Mouse (Mus musculus): ENCODE results near the gene AY761184.
"Not testable (repeated sequence)": the region's sequence is repeated elsewhere in the genome, so short reads cannot be mapped to it uniquely, and the experiment has no call there.

The AY761184 gene

DNA sequence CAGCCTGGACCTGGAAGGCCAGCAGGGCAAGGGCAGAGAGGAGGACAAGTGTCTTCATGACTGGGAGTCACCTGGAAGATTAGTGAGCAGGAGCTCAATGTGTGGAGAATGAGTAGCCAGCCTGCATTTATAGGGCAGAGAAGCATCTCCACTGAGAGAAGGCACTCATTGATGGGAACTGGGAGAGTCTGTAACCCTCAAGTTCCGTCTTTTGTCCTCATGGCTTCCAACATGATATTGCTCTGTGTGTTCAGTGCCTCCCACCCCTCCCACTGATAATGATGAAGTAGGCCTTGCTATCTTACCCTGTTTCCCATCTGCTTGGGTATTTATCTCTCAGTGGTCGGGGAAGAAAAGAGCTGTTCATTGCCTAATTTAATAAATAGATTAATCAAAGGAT is at the start of gene AY761184:
TSS of gene AY761184 (minus strand) at position 101 of the 400 bp plus-strand sequence.
- in situ Hi-C loops (cut with MboI; ENCODE audit: unreplicated experiment in 2 of 2) = not testable (repeated sequence)

DNA sequence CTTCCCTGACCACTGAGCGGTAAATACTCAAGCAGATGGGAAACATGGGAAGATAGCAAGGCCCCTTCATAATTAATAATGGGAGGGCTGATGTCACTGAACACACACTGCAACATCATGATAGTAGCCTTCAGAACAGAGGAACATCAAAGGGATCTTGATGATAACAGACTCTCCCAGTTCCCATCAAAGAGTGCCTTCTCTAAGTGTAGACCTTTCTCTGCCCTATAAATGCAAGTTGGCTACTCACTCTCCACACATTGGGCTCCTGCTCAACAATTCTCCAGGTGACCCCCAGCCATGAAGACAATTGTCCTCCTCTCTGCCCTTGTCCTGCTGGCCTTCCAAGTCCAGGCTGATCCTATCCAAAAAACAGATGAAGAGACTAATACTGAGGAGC is 37.9 kb downstream of the AY761184 start, which contains the start of gene Defa34:
TSS of gene Defa34 (plus strand) at position 301 of the 400 bp plus-strand sequence.
- in situ Hi-C loops (cut with MboI; ENCODE audit: unreplicated experiment in 2 of 2) = not testable (repeated sequence)

DNA sequence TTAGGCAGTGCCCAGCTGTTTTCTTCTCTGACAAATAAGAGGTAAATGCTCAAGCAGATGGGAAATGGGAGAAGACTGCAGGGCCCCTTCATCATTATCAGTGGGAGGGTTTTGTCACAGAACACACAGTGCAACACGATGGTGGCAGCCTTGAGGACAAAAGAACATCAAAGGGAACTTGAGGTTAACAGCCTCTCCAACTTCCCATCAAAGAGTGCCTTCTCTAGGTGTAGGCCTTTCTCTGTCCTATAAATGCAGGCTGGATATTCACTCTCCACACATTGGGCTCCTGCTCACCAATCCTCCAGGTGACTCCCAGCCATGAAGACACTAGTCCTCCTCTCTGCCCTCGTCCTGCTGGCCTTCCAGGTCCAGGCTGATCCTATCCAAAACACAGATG is 48.0 kb downstream of the AY761184 start, which contains the start of gene Defa17:
TSS of gene Defa17 (plus strand) at position 301 of the 400 bp plus-strand sequence.
- in situ Hi-C loops (cut with MboI; ENCODE audit: unreplicated experiment in 2 of 2) = not testable (repeated sequence)
